Mouse (Mus musculus): ENCODE measurements around the gene Tusc2. TPM values are rescaled to one million over a fixed set of nuclear protein-coding genes. Genes with fewer than 3 reads are reported as not detected.

Gene Tusc2
- polyA plus RNA-seq, 1 experiment from 2014 or later = 129 TPM

DNA sequence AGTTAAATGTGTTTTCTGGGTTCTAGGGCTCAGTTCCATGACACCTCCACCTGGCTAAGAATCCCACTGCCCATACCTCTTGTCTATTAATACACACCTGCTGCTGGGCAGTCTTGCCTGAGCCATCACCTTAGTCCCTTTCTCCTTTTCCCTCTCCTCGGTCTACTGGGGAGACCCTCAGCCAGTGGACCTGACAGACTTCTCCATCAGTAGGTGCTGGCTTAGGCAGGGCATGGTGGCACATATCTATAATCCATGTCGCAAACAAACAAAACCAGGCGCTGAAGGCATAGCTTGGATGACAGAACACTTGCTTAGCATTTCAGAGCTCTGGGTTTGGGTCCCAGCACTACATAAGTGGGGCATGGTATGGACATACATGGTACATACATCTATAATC, 24.3 kb upstream of the Tusc2 start:
- Histone ChIP-seq H3K9me3 (no peaks in the 10 kb centered on the region), H3K27me3 (no peaks in the 10 kb centered on the region), H3K9ac (no peak overlapping the region), H3K36me3 (peaks cover 32% of the 10 kb centered on the region), H3K4me2 (no peak overlapping the region), H3K4me1 (replicated peaks) (peaks cover 61% of the 10 kb centered on the region), H3K27ac (replicated peaks) (no peak overlapping the region), H3K4me3 (no peak overlapping the region)
- no peak for ATAC-seq (ENCODE audit: low FRiP score, low read depth)
- WGBS = 91% methylated on average over 3 of the region's 3 CpGs

GRCm38 (mm10) chr9:107539940-107540339, 23.1 kb upstream of the Tusc2 start:
- peaks cover 43% of the 10 kb centered on the region for H3K36me3 ChIP-seq
- 0 out of 2 replicates have a peak overlapping the region, but pooled peaks have one; percentile 72 for H3K4me2 ChIP-seq
- H3K9me3 ChIP-seq = no peaks in the 10 kb centered on the region
- no peak overlapping the region for H3K4me3 ChIP-seq
- no peaks in the 10 kb centered on the region for H3K27me3 ChIP-seq
- H3K9ac ChIP-seq = no peak overlapping the region
- H3K4me1 ChIP-seq (replicated peaks) = peaks cover 59% of the 10 kb centered on the region
- no peak for ATAC-seq (ENCODE audit: low FRiP score, low read depth)
- WGBS = 98% methylated on average over 8 of the region's 8 CpGs
- H3K27ac ChIP-seq (replicated peaks) = no peak overlapping the region

- H3K27ac ChIP-seq (replicated peaks) = 0 out of 2 replicates have a peak overlapping the region, but pooled peaks have one; percentile 82
- H3K4me1 ChIP-seq (replicated peaks) = peaks cover 55% of the 10 kb centered on the region
- H3K27me3 ChIP-seq = no peaks in the 10 kb centered on the region
- H3K9ac ChIP-seq = no peak overlapping the region
- ATAC-seq (ENCODE audit: low FRiP score, low read depth) = no peak
- H3K4me2 ChIP-seq = peak overlapping the region; percentile 72
- 67% methylated on average over 4 of the region's 4 CpGs for WGBS
- peak overlapping the region; percentile 75 for H3K4me3 ChIP-seq
- no peaks in the 10 kb centered on the region for H3K9me3 ChIP-seq
- peaks cover 46% of the 10 kb centered on the region for H3K36me3 ChIP-seq
Measured at GRCm38 (mm10) chr9:107540420-107540819, 22.6 kb upstream of the Tusc2 start.

GRCm38 (mm10) chr9:107541005-107541404, 22.1 kb upstream of the Tusc2 start:
- Histone ChIP-seq H3K9me3 (no peaks in the 10 kb centered on the region), H3K4me3 (peak overlapping the region; percentile 75), H3K9ac (peak overlapping the region; percentile 63), H3K36me3 (peaks cover 46% of the 10 kb centered on the region), H3K27me3 (no peaks in the 10 kb centered on the region), H3K4me1 (replicated peaks) (peaks cover 49% of the 10 kb centered on the region), H3K27ac (replicated peaks) (peak overlapping the region; percentile 82; the same call in 1 of the 2 replicates), H3K4me2 (peak overlapping the region; percentile 72)
- ATAC-seq (ENCODE audit: low FRiP score, low read depth) = no peak
- WGBS = 31% methylated on average over 10 of the region's 10 CpGs

- H3K27me3 ChIP-seq = no peaks in the 10 kb centered on the region
- H3K36me3 ChIP-seq = peaks cover 46% of the 10 kb centered on the region
- H3K9ac ChIP-seq = peak within 1 kb of the TSS; percentile 63
- ATAC-seq (ENCODE audit: low FRiP score, low read depth) = peak; percentile 88
- H3K27ac ChIP-seq (replicated peaks) = peak within 1 kb of the TSS; percentile 82
- H3K9me3 ChIP-seq = no peaks in the 10 kb centered on the region
- under 1% methylated on average over 46 of the region's 46 CpGs for WGBS
- peaks cover 46% of the 10 kb centered on the region for H3K4me1 ChIP-seq (replicated peaks)
- H3K4me2 ChIP-seq = peak within 1 kb of the TSS; percentile 72
- H3K4me3 ChIP-seq = peak within 1 kb of the TSS; percentile 75
Measured at GRCm38 (mm10) chr9:107541474-107542351, 21.3 kb upstream of the Tusc2 start, which contains the start of the genes Cyb561d2 and Nprl2. Cyb561d2 (minus strand) TSS chr9:107542193. Nprl2 (plus strand) TSS chr9:107542226.

GRCm38 (mm10) chr9:107542352-107542686, 20.7 kb upstream of the Tusc2 start:
- peak overlapping the region; percentile 75 for H3K4me3 ChIP-seq
- H3K4me1 ChIP-seq (replicated peaks) = peaks cover 46% of the 10 kb centered on the region
- H3K9me3 ChIP-seq = no peaks in the 10 kb centered on the region
- peak overlapping the region; percentile 63 for H3K9ac ChIP-seq
- H3K27ac ChIP-seq (replicated peaks) = peak overlapping the region; percentile 82
- H3K36me3 ChIP-seq = peaks cover 46% of the 10 kb centered on the region
- no peaks in the 10 kb centered on the region for H3K27me3 ChIP-seq
- 2% methylated on average over 11 of the region's 11 CpGs for WGBS
- H3K4me2 ChIP-seq = peak overlapping the region; percentile 72
- ATAC-seq (ENCODE audit: low FRiP score, low read depth) = 0 out of 2 replicates have a peak, but pooled peaks have one; percentile 23

DNA sequence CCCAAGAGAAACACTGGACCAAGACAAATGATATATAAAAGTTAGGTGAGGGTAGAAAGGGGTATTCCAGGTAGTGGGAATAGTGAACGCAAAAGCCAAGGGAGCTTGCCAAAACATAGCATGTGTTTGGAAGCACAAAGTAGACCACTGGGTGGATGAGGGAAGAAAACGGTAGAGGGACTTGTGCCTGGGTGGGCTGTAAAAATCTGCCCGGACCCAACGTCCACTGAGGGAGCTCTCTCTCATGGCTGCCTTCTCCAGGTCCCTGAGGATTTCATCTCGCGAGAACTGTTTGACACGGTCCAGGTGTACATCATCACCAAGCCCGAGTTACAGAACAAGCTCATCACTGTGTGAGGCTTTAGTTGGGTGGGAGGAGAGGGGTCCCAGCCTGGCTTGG, 20.3 kb upstream of the Tusc2 start:
- peak overlapping the region; percentile 72 for H3K4me2 ChIP-seq
- no peaks in the 10 kb centered on the region for H3K9me3 ChIP-seq
- H3K4me3 ChIP-seq = peak overlapping the region; percentile 75
- WGBS = 50% methylated on average over 8 of the region's 8 CpGs
- H3K4me1 ChIP-seq (replicated peaks) = peaks cover 46% of the 10 kb centered on the region
- no peak overlapping the region for H3K27ac ChIP-seq (replicated peaks)
- H3K36me3 ChIP-seq = peaks cover 42% of the 10 kb centered on the region
- H3K9ac ChIP-seq = peak overlapping the region; percentile 63; the same call in 1 of the 2 replicates
- ATAC-seq (ENCODE audit: low FRiP score, low read depth) = no peak
- H3K27me3 ChIP-seq = no peaks in the 10 kb centered on the region

DNA sequence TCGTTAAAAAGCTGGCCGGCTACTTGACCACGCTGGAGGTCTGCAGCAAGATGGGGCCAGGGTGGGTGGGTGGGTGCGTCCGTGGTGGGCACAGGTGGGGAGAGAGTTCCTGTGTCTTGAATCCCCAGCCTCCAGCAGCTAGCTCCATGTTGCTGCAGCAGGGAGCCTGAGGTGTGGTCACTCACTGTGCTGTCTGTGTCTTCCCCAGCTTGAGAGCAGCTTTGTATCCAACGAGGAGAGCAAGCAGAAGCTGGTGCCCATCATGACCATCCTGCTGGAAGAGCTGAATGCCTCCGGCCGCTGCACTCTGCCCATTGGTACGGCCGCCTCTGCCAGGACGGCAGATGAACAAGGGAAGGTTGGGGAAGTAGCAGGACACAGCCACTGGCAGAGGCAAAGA, 19.8 kb upstream of the Tusc2 start:
- Histone ChIP-seq H3K27ac (replicated peaks) (no peak overlapping the region), H3K4me2 (no peak overlapping the region; the same call in 1 of the 2 replicates), H3K4me1 (replicated peaks) (peaks cover 41% of the 10 kb centered on the region), H3K27me3 (no peaks in the 10 kb centered on the region), H3K9me3 (no peaks in the 10 kb centered on the region), H3K9ac (no peak overlapping the region), H3K36me3 (peaks cover 36% of the 10 kb centered on the region), H3K4me3 (no peak overlapping the region)
- no peak for ATAC-seq (ENCODE audit: low FRiP score, low read depth)
- 85% methylated on average over 11 of the region's 11 CpGs for WGBS

DNA sequence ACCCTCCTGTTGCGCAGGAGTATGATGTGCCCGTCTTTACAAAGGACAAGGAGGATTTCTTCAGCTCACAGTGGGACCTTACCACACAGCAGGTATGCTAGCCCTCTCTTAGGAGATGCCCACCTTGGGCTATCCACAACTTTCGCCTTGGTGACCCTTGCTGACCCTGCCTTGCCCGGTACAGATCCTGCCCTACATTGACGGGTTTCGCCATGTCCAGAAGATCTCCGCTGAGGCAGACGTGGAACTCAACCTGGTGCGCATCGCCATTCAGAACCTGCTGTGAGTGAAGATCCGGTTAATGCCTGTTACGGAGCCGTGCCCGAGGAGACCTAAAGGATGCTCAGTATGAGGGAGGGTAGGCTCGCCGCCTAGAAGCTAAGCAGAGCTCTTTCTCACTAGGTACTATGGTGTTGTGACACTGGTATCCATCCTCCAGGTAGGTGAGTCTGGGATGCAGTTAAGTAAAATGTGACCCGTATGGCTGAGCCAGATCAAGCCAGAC, 18.8 kb upstream of the Tusc2 start:
- Histone ChIP-seq H3K9ac (no peak overlapping the region), H3K4me1 (replicated peaks) (peaks cover 41% of the 10 kb centered on the region), H3K4me2 (no peak overlapping the region), H3K27ac (replicated peaks) (no peak overlapping the region), H3K36me3 (peaks cover 27% of the 10 kb centered on the region), H3K9me3 (no peaks in the 10 kb centered on the region), H3K27me3 (peaks cover 7% of the 10 kb centered on the region; the same call in 1 of the 2 replicates), H3K4me3 (no peak overlapping the region)
- no peak for ATAC-seq (ENCODE audit: low FRiP score, low read depth)
- WGBS = 95% methylated on average over 17 of the region's 17 CpGs

DNA sequence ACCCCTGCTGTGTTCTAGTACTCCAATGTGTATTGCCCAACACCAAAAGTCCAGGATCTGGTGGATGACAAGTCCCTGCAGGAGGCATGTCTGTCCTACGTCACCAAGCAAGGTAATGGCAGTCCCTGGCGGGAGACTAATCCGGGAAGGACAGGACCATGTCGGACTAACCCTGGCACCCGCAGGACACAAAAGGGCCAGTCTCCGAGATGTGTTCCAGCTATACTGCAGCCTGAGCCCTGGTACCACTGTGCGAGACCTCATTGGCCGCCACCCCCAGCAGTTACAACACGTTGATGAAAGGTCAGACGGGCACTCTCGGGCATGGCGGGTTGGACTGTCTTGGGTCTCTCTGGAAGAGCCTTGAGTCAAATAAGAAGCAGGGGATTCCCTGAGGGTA, 18.3 kb upstream of the Tusc2 start:
- H3K27me3 ChIP-seq = peaks cover 11% of the 10 kb centered on the region; the same call in 1 of the 2 replicates
- peaks cover 22% of the 10 kb centered on the region for H3K36me3 ChIP-seq
- 93% methylated on average over 12 of the region's 12 CpGs for WGBS
- H3K9ac ChIP-seq = no peak overlapping the region
- H3K27ac ChIP-seq (replicated peaks) = no peak overlapping the region
- H3K4me1 ChIP-seq (replicated peaks) = peaks cover 41% of the 10 kb centered on the region
- no peaks in the 10 kb centered on the region for H3K9me3 ChIP-seq
- no peak overlapping the region for H3K4me2 ChIP-seq
- ATAC-seq (ENCODE audit: low FRiP score, low read depth) = no peak
- no peak overlapping the region for H3K4me3 ChIP-seq

DNA sequence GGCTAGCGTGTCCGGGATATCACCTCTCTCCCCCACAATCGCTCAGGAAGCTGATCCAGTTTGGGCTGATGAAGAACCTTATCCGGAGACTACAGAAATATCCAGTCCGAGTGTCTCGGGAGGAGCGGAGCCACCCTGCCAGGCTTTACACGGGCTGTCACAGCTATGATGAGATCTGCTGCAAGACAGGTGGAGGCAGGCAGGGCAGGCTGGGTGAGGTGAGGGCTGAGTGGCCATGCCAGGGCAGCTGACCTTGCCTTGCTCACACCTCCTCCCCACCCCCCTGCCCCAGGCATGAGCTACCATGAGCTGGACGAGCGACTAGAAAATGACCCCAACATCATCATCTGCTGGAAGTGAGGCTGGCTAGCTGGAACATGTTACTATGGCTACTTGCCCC, 17.9 kb upstream of the Tusc2 start:
- Histone ChIP-seq H3K36me3 (peaks cover 17% of the 10 kb centered on the region), H3K4me2 (no peak overlapping the region), H3K4me1 (replicated peaks) (peaks cover 39% of the 10 kb centered on the region), H3K4me3 (no peak overlapping the region), H3K9me3 (no peaks in the 10 kb centered on the region), H3K27ac (replicated peaks) (no peak overlapping the region), H3K27me3 (peaks cover 16% of the 10 kb centered on the region), H3K9ac (no peak overlapping the region)
- no peak for ATAC-seq (ENCODE audit: low FRiP score, low read depth)
- WGBS = 89% methylated on average over 10 of the region's 10 CpGs

- H3K9me3 ChIP-seq = no peaks in the 10 kb centered on the region
- peaks cover 17% of the 10 kb centered on the region for H3K36me3 ChIP-seq
- peaks cover 20% of the 10 kb centered on the region for H3K27me3 ChIP-seq
- WGBS = 4% methylated on average over 3 of the region's 3 CpGs
- no peak overlapping the region for H3K4me3 ChIP-seq
- no peak overlapping the region for H3K9ac ChIP-seq
- no peak overlapping the region for H3K4me2 ChIP-seq
- H3K4me1 ChIP-seq (replicated peaks) = peaks cover 37% of the 10 kb centered on the region
- no peak for ATAC-seq (ENCODE audit: low FRiP score, low read depth)
- no peak overlapping the region for H3K27ac ChIP-seq (replicated peaks)
Measured at GRCm38 (mm10) chr9:107545602-107546001, 17.5 kb upstream of the Tusc2 start.

Data from hindbrain, embryonic 15.5 days (tissue).